In genomic region chr16:32674121-32674740, GRCm38 (mm10) we compare ENCODE assay signal across 21 mouse cellular contexts. TPM values are rescaled to one million over a fixed set of nuclear protein-coding genes. Genes with fewer than 3 reads are reported as not detected.
DNase-seq lines count a peak whose midpoint lies in the region; ATAC-seq and TF ChIP-seq lines count a peak whose summit lies in the region.
"Had no signal": no experiment of that assay in that cellular context is flagged by ENCODE, and none has a peak within 500 bp of the region (broad histone marks: within the 10 kb centered on the region; RNA-seq: fewer than 3 reads in every experiment).

No protein-coding gene starts in this region.

- H3K9ac ChIP-seq in forebrain, embryonic 15.5 days (replicated peaks) = no peak overlapping the region
- H3K9ac ChIP-seq in liver, adult 2 months (ENCODE audit: low read depth, low read length) = peak overlapping the region; percentile 54
- no peak overlapping the region for H3K9ac ChIP-seq in stomach, embryonic 14.5 days (replicated peaks; ENCODE audit: low read depth, low read length)
- H3K9ac ChIP-seq: embryonic facial prominence, embryonic 12.5 days; limb, embryonic 12.5 days; neural tube, embryonic 15.5 days had no signal

- no peak overlapping the region for H3K4me2 ChIP-seq in forebrain, embryonic 15.5 days (replicated peaks)
- H3K4me2 ChIP-seq in stomach, embryonic 14.5 days (replicated peaks; ENCODE audit: low read depth, low read length) = no peak overlapping the region
- H3K4me2 ChIP-seq: embryonic facial prominence, embryonic 12.5 days; limb, embryonic 12.5 days; midbrain, embryonic 11.5 days; neural tube, embryonic 15.5 days had no signal

- TF ChIP-seq CTCF in liver, adult 2 months (IDR thresholded peaks at IDR 0.05; ENCODE audit: low read depth, low read length) = no peak
- no peak for TF ChIP-seq CTCF in cerebellum, adult 2 months (IDR thresholded peaks at IDR 0.05; ENCODE audit: borderline replicate concordance, insufficient read depth, low read depth, low read length)

- peaks cover 100% of the 10 kb centered on the region for H3K36me3 ChIP-seq in forebrain, embryonic 10.5 days (replicated peaks)
- peaks cover 64% of the 10 kb centered on the region for H3K36me3 ChIP-seq in forebrain, embryonic 15.5 days
- H3K36me3 ChIP-seq in liver, adult 2 months (ENCODE audit: control insufficient read depth, insufficient read depth, low read length) = peaks cover 3% of the 10 kb centered on the region
- H3K36me3 ChIP-seq in stomach, embryonic 14.5 days (ENCODE audit: control insufficient read depth, insufficient read depth, low read length) = peaks cover 57% of the 10 kb centered on the region

- H3K79me2 ChIP-seq in liver, adult 2 months (ENCODE audit: control insufficient read depth, insufficient read depth, low read length) = peaks cover 6% of the 10 kb centered on the region; the same call in 1 of the 2 replicates

- WGBS in forebrain, embryonic 10.5 days = 90% methylated on average over 17 of the region's 17 CpGs
- 92% methylated on average over 17 of the region's 17 CpGs for WGBS in forebrain, embryonic 15.5 days
- 84% methylated on average over 17 of the region's 17 CpGs for WGBS in liver, adult 2 months
- WGBS in stomach, embryonic 14.5 days = 84% methylated on average over 17 of the region's 17 CpGs
- WGBS in cerebellum, adult 2 months = 70% methylated on average over 17 of the region's 17 CpGs

- TF ChIP-seq POLR2A in liver, adult 2 months (IDR thresholded peaks at IDR 0.05; ENCODE audit: extremely low read depth, insufficient read depth, low read length) = no peak
- TF ChIP-seq POLR2A in cerebellum, adult 2 months (IDR thresholded peaks at IDR 0.05; ENCODE audit: borderline replicate concordance, insufficient read depth, low read length) = no peak

- H3K4me3 ChIP-seq in forebrain, embryonic 10.5 days = no peak overlapping the region
- no peak overlapping the region for H3K4me3 ChIP-seq in forebrain, embryonic 15.5 days
- peak overlapping the region; percentile 19; the same call in 1 of the 2 replicates for H3K4me3 ChIP-seq in liver, adult 2 months (ENCODE audit: insufficient read depth, low read depth, low read length)
- H3K4me3 ChIP-seq in brown adipose tissue, adult 24 weeks (ENCODE audit: insufficient read depth, low read depth, low read length) = no peak overlapping the region
- no peak overlapping the region for H3K4me3 ChIP-seq in stomach, embryonic 14.5 days (ENCODE audit: low read depth, low read length)
- H3K4me3 ChIP-seq in cerebellum, adult 2 months (replicated peaks; ENCODE audit: insufficient read depth, low read depth, low read length) = no peak overlapping the region
- H3K4me3 ChIP-seq: embryonic facial prominence, embryonic 12.5 days; limb, embryonic 12.5 days; neural tube, embryonic 15.5 days had no signal

- peaks cover 3% of the 10 kb centered on the region; the same call in 1 of the 2 replicates for H3K4me1 ChIP-seq in forebrain, embryonic 10.5 days
- H3K4me1 ChIP-seq in forebrain, embryonic 15.5 days = no peaks in the 10 kb centered on the region
- H3K4me1 ChIP-seq in liver, adult 2 months (ENCODE audit: control insufficient read depth, insufficient read depth, low read length) = peaks cover 15% of the 10 kb centered on the region
- H3K4me1 ChIP-seq in brown adipose tissue, adult 24 weeks (ENCODE audit: control insufficient read depth, insufficient read depth, insufficient read length, low read length) = peaks cover 18% of the 10 kb centered on the region
- no peaks in the 10 kb centered on the region for H3K4me1 ChIP-seq in stomach, embryonic 14.5 days (ENCODE audit: control insufficient read depth, insufficient read depth, low read length)
- H3K4me1 ChIP-seq in cerebellum, adult 2 months (ENCODE audit: control insufficient read depth, insufficient read depth, low read length) = 0 out of 2 replicates have a peak, but pooled peaks cover 3% of the 10 kb centered on the region
- H3K4me1 ChIP-seq: embryonic facial prominence, embryonic 12.5 days; limb, embryonic 12.5 days had no signal

- no peaks in the 10 kb centered on the region for H3K9me3 ChIP-seq in forebrain, embryonic 10.5 days
- H3K9me3 ChIP-seq in forebrain, embryonic 15.5 days = no peaks in the 10 kb centered on the region
- no peaks in the 10 kb centered on the region for H3K9me3 ChIP-seq in stomach, embryonic 14.5 days (ENCODE audit: control insufficient read depth, low read depth, low read length)
- H3K9me3 ChIP-seq: embryonic facial prominence, embryonic 12.5 days; limb, embryonic 12.5 days; neural tube, embryonic 15.5 days had no signal

- H3K27me3 ChIP-seq in forebrain, embryonic 10.5 days (ENCODE audit: poor library complexity, severe bottlenecking) = no peaks in the 10 kb centered on the region
- H3K27me3 ChIP-seq in forebrain, embryonic 15.5 days = no peaks in the 10 kb centered on the region
- H3K27me3 ChIP-seq in liver, adult 2 months (ENCODE audit: control insufficient read depth, insufficient read depth, low read length) = no peaks in the 10 kb centered on the region
- H3K27me3 ChIP-seq in stomach, embryonic 14.5 days (ENCODE audit: control insufficient read depth, insufficient read depth, low read length) = no peaks in the 10 kb centered on the region
- no peaks in the 10 kb centered on the region for H3K27me3 ChIP-seq in cerebellum, adult 2 months (ENCODE audit: control insufficient read depth, insufficient read depth, low read length)
- H3K27me3 ChIP-seq: embryonic facial prominence, embryonic 12.5 days; limb, embryonic 12.5 days; neural tube, embryonic 15.5 days had no signal

- 0 out of 2 replicates have a peak overlapping the region, but pooled peaks have one; percentile 51 for H3K27ac ChIP-seq in forebrain, embryonic 10.5 days
- H3K27ac ChIP-seq in forebrain, embryonic 15.5 days (replicated peaks) = no peak overlapping the region
- no peak overlapping the region; the same call in 1 of the 2 replicates for H3K27ac ChIP-seq in liver, adult 2 months (replicated peaks; ENCODE audit: insufficient read depth, low read depth, low read length)
- H3K27ac ChIP-seq in brown adipose tissue, adult 24 weeks (replicated peaks; ENCODE audit: low read depth, low read length) = peak overlapping the region; percentile 10; the same call in 1 of the 2 replicates
- H3K27ac ChIP-seq in stomach, embryonic 14.5 days (ENCODE audit: low read length) = peak overlapping the region; percentile 2; the same call in 1 of the 2 replicates
- H3K27ac ChIP-seq in cerebellum, adult 2 months (ENCODE audit: insufficient read depth, low read length) = no peak overlapping the region
- H3K27ac ChIP-seq: embryonic facial prominence, embryonic 12.5 days; hindbrain, postnatal 0 days; limb, embryonic 12.5 days; neural tube, embryonic 15.5 days had no signal

- no peak for DNase-seq in forebrain, embryonic 10.5 days (ENCODE audit: extremely low spot score, low spot score)
- no peak for DNase-seq in liver, adult 2 months (ENCODE audit: extremely low read depth, low read depth, low spot score)
- no peak for DNase-seq in liver
- no peak for DNase-seq in cerebellum, postnatal 10 days
- DNase-seq in cerebellum, adult 2 months = no peak
- DNase-seq: adrenal gland, postnatal 14 days; cerebellum, adult 9-10 months; gastrocnemius, postnatal 36 days; kidney, adult 9 months; layer of hippocampus, postnatal 36 days; lung, postnatal 10 days had no signal

- no peak for ATAC-seq in forebrain, embryonic 15.5 days (replicated peaks)
- no peak for ATAC-seq in stomach, embryonic 14.5 days (ENCODE audit: insufficient number of reproducible peaks, insufficient read depth, low FRiP score, low read depth)
- ATAC-seq: forebrain, embryonic 14.5 days; hindbrain, postnatal 0 days; intestine, embryonic 16.5 days had no signal

RNA-seq across cellular contexts. Expression of gene Tnk2, which starts 30.6 kb away (rescaled TPM):
- 10.1 and 11.0 TPM in 2 replicates for polyA plus RNA-seq in forebrain, embryonic 10.5 days (2016; fragmentation: Nextera tagmentation; extraction: Ambion mirVana)
- polyA plus RNA-seq in forebrain, embryonic 15.5 days (2015; fragmentation: Nextera tagmentation; extraction: Ambion mirVana) = 16.0 and 20.4 TPM in 2 replicates
- 1.9 and 4.9 TPM in 2 replicates for total RNA-seq in liver, adult 2 months (2014; rRNA removed)
- polyA plus RNA-seq in liver, adult 2 months (2012; rRNA removed) = 33.4 and 35.7 TPM in 2 replicates
- 18.7 and 24.1 TPM in 2 replicates for polyA plus RNA-seq in brown adipose tissue, adult 24 weeks (2012; ENCODE audit: insufficient read depth, insufficient read length, missing spikeins)
- polyA plus RNA-seq in stomach, embryonic 14.5 days (2014; fragmentation: Nextera tagmentation; extraction: Ambion mirVana) = 13.1 and 17.1 TPM in 2 replicates
- 238 and 239 TPM in 2 replicates for polyA plus RNA-seq in cerebellum, adult 2 months (2012; rRNA removed)

Comparison
In these comparisons a context has a peak if more than half of its experiments do, and no peak if none do; other contexts are left out.
1. H3K27ac ChIP-seq: peak in forebrain, embryonic 10.5 days (single experiment), brown adipose tissue, adult 24 weeks (single experiment) and stomach, embryonic 14.5 days (single experiment); none in forebrain, embryonic 15.5 days (single experiment), liver, adult 2 months (single experiment) and cerebellum, adult 2 months (single experiment).